Mouse (Mus musculus) B cell, adult 2 months (primary cell): ENCODE measurements around the gene Prkch.

Source experiments
- DNase-seq, 2 experiments: peaks; one replicate each; pipeline ENCODE4 v3.0.0; 2022

Prkch gene

GRCm38 (mm10) chr12:73617652-73618051, 33.1 kb downstream of the Prkch start:
- no peak for DNase-seq

DNA sequence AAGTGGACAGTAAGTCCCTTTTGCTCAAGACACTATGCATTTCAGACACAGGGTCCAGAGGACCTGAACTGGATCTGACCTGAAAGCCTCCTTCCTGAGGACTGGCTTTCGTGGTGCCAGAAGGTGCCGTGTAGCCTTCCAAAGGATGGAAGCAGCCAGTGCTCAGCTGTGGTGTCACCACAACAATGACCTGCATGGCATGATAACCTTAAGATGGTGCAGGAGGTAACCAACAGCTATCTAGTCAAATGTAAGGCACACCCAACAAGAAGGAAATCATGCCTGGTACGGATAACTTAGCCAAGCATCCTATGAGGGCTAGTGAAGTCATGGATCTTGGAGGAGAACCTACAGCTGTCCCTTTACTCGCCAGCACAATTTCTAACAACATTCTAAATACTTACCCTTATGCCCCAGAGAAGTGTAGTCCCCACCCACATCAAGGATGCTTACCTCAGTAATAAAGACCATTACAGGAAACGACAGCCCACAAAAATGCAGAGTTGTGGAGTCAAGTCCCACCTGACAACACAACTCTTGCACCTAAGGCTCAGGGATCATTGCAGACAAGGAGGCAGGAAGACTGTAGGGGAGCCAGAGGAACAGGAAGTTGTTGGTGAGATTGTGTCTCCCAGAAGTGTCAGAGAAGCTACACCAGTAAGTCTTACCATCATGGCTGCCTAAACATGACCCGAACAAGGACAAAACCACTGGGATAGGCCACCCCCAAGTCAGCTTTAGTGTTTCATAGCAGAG, 40.9 kb downstream of the Prkch start:
- no peak for DNase-seq

DNA sequence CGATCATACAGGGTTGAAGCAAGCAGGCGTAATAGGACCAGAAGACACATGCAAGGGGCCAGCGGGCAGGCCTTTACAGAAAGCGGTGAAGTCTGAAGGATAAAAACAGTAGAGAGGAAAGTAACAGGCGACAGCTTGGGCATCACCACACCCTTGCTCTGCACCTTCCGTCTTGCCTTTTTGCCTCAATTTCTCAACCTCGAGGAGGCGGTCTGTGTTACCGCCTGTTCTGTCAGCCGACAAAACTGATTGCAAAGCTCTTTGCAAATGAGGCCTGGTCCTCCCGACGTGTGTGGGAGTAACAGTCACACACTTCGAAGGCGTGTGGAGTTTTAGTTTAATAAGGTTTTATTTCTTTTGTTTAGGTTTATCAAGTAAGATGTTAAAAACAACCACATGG, 43.3 kb downstream of the Prkch start:
- no peak for DNase-seq

DNA sequence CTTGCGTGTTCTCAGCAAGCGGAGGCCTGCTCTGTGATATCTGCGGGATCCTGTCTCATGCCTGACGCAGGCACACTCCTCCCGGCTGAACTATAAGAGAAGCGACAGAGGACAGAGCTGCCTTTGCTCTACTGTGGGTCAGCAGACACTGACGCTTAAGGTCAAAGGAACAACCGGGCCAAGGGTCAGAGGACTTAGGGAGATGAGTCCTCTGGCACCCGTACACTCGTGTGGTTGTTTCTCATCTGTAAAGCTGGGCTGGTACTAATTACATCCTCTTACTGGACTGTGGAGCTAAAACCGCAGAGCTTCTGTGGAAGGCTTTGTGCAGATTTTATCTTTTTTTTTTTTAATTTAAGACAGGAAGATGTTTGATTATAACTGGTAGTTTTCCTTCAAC, 46.0 kb downstream of the Prkch start:
- DNase-seq: no peak

- DNase-seq: no peak
Observed at GRCm38 (mm10) chr12:73631148-73631547, 46.6 kb downstream of the Prkch start.

GRCm38 (mm10) chr12:73632671-73633244, 48.2 kb downstream of the Prkch start:
- no peak for DNase-seq

DNA sequence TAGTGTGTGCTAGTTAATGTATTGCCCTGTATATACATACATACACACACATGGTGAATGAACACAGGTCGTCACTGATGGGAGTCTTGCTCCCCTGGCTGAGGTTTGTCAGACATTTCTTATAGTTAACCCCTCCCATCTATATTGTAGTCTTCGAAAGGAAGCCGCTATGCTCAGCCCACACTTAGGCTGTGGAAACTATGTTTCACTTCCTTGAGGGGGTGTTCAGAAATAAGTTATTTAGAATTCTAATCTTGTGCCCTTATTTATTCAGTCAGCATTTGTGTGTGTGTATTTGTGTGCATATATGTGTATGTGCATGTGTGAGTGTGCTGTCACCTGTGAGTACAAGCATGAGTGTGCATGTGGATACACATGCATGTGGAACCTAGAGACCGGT, 49.1 kb downstream of the Prkch start:
- DNase-seq: no peak

DNA sequence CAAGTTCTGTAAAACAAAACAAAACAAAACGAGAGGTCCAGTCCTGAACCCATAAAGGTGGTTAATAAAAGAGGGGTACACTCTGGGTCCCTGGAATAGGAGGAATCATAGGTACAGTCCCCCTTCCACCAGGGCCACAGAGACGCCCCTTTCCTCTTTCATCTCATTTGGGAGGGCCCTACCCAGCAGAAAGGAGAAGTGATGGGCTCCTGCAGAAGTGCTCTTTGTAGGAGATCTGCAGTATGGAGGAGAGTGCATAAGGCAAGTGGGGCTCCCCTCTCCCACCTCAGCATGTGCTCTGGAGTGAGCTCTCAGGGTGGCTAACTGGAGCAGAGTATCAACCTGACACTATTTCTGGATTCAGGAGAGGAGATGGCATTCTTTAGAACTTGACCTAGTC, 55.0 kb downstream of the Prkch start:
- DNase-seq: no peak

DNA sequence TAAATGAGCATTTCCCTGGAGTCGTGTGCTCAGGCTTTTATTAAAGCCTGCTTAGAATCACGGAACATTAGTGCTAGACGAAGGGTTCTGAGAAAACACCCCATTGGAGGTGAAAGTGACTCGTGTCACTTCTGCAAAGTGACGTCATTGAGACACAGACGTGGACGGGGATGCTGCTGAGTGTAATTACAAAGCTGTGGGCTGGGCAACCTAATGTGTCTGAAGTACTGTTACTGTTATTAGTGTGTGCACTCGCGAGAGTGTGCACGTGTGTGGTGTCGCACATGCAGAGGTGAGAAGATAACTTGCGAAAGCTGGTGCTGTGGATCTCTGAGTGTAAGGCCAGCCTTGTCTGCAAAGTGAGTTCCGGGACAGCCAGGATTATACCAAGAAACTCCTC, 56.6 kb downstream of the Prkch start:
- no peak for DNase-seq

DNA sequence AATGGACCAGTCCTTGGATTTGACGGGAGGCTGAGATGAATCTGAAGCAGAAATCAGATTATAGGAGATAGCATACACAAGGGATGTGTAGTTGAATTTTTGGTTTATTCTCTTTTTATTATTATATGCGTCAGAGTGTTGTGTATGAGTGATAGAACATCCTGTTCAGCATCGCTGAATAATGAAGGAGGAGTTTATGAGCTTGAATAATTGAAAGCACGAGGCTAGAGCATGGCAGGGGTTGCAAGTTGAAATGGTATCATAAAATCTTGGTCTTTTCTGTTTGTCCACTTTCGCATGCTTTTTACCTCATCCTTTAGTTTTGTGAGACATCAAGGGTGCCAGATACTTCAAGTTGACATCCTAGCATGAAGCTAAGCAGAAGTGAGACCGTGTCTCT, 60.6 kb downstream of the Prkch start:
- no peak for DNase-seq

DNA sequence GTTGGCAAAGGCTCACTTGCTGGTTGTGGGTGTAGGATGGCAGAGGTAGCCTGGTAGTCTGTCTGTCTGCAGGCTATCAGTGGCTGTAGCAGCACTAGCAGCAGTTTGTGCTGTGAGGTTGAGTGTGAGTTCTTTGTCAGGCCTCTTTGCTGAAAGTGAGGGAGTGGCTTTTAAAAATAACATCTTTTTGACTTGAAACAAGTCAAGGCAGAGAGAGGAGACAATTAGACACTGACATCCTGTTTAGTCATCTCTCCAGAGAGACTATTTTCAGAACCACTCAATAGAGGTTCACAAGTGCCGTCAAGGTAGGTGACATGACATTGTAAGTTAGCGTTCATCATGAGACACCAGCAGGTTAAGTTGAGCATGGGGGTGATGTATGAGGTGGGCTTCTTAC, 63.1 kb downstream of the Prkch start:
- no peak for DNase-seq

GRCm38 (mm10) chr12:73656568-73657204, 72.1 kb downstream of the Prkch start:
- DNase-seq: no peak

- no peak for DNase-seq
Observed at GRCm38 (mm10) chr12:73663421-73663820, 78.8 kb downstream of the Prkch start.

- no peak for DNase-seq
Observed at GRCm38 (mm10) chr12:73666701-73667100, 82.1 kb downstream of the Prkch start.

GRCm38 (mm10) chr12:73667607-73668006, 83.0 kb downstream of the Prkch start:
- DNase-seq: no peak

- DNase-seq: no peak
Observed at GRCm38 (mm10) chr12:73670739-73671138, 86.1 kb downstream of the Prkch start.

DNA sequence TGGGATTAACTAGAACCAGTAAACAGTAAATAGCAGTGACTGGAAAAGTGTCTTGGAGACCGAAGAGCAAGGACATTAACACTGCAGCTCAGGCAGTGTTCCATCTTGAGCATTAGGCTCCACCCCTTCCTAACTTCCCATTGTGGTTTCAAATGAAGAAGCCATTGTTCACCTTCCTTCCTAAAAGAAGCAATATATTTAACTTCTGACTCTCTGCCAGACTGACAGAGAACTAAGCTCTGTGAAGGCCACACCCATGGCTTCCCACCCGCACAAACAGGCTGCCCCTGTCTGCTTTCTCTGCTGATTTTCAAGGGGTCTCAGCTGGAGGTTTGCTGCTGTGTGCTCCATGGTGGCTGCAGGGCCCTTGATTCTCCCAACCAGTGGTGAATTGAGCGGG, 86.9 kb downstream of the Prkch start:
- DNase-seq: no peak

- no peak for DNase-seq
Observed at GRCm38 (mm10) chr12:73672007-73672406, 87.4 kb downstream of the Prkch start.

- DNase-seq: no peak
Observed at GRCm38 (mm10) chr12:73673783-73674182, 89.2 kb downstream of the Prkch start.

- DNase-seq: no peak
Observed at GRCm38 (mm10) chr12:73675212-73675611, 90.6 kb downstream of the Prkch start.

GRCm38 (mm10) chr12:73679400-73679801, 94.8 kb downstream of the Prkch start:
- DNase-seq: no peak

- no peak for DNase-seq
Observed at GRCm38 (mm10) chr12:73682921-73683346, 98.3 kb downstream of the Prkch start.

DNA sequence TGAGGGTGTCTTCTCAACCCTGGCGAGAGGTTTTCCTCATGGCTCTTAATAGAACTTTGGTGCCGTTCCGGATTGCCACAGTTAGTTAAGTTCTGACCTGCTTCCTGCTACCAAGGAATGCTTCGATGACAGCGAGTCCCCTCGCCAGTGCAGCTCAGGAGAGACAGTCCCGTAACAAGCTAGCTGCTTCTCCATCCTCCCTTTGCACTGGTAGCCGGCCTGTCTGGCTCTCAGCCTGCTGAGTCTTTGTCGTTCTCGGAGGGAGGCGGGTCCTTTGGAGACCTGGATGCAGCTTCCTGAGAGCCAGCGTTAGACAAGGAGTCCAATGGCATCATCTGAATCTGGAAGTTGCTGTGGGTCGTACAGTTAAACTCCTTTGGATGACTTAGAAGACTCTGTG, 101.3 kb downstream of the Prkch start:
- no peak for DNase-seq

- no peak for DNase-seq
Observed at GRCm38 (mm10) chr12:73686456-73686855, 101.9 kb downstream of the Prkch start.
